Mouse (Mus musculus): ENCODE measurements around the gene Pibf1.

DNA sequence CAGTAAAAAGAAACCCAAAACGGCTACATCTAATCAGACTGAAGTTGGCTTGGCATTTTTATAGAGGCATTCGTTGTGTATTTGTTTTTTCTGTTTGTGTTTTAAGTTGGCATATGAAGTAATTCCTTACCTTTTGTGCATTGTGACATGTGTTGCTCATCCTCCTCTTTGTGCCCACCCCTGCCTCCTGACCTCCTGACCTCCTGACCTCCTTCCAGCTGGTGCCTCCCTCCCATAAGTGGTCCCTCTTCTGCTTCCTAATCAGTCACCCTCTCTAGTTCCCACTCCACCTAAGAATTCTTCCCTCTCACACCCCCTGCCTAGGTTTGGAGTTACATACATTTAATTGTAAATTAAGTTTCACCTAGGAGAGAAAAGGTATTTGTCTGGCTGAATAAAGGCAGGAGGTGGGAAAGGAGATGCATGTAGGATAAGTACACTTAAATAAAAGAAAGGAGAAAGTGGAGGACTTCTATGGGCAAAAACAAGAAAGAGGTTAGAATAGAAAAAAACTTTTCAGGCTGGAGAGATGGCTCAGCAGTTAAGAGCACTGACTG lies 8.5 kb downstream of the Pibf1 start:
- no peak for TF ChIP-seq GATA1 (IDR thresholded peaks at IDR 0.05; ENCODE audit: low read length)
- TF ChIP-seq TAL1 (IDR thresholded peaks at IDR 0.05; ENCODE audit: low read length) = no peak

Data from erythroblast, embryonic 14.5 days (primary cell).